Mouse (Mus musculus): ENCODE measurements around the gene Tfpi.
A peak's percentile ranks its signal among the peaks of the same experiment; 100 is the strongest.
"Not testable (repeated sequence)": the region's sequence is repeated elsewhere in the genome, so short reads cannot be mapped to it uniquely, and the experiment has no call there.

Tfpi gene

GRCm38 (mm10) chr2:84473941-84474530 is 2.5 kb downstream of the Tfpi start:
- no peak for DNase-seq

DNA sequence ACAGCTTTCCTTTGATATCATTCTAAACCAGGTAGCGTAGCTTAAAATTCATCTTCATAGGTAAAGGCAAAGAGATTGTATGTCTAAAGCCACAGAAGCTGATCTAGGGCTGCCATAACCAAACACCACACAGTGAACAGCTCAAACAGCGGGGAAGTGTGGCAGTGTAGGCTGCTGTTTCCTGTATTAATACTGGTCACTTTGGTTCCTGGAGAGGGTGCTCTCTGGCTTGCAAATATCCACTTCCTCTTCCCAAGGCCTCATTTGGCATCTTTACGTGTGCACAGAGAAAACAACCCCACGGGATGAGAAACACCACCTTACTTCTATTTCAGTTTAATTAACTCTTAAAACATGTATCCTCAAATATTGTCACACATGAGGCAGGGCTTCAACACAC is 9.2 kb downstream of the Tfpi start:
- no peak for DNase-seq

DNA sequence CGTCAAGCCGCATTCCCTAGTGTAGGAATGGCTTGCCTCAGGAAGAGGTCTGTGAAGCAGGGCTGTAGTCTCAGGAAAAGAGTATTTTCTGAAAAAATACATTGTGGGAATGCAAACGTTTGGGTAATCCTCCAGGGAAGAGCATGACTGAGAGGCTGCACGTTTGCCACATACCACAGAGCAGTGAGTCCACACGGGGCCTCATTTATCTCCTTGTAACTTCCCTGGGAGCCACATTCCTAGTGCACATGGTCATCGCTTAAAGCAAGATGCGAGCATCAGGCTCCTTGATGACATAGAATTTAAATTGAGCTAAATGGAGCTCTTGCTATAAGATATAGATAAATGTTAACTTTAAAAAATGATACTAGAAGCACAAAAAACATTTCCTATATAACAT is 11.6 kb downstream of the Tfpi start:
- no peak for DNase-seq

- no peak for DNase-seq
Observed at GRCm38 (mm10) chr2:84462411-84462810, 14.2 kb downstream of the Tfpi start.

GRCm38 (mm10) chr2:84459651-84460177 is 16.9 kb downstream of the Tfpi start:
- DNase-seq: peak; percentile 25

- no peak for DNase-seq
Observed at GRCm38 (mm10) chr2:84457221-84457620, 19.4 kb downstream of the Tfpi start.

DNA sequence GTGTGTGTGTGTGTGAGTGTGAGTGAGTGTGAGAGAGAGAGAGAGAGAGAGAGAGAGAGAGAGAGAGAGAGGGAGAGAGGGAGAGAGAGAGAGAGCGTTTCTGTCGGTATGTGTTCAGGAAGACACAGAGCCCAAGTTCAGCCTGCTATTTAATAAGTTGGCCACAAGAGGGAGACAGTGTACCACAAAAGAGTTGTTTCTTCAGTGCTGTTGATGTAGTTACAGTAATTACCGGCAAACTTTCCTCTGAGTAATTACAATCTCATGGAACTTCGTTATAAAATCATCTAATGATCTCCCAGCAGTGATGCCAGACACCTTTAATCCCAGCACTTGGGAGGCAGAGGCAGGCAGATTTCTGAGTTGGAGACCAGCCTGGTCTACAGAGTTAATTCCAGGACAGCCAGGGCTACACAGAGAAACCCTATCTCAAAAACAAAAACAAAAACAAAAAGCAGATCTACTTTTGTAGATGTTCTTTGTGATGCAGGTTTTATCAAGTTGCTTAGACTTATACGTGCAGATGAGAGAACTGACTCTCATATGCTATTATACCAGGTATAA is 21.3 kb downstream of the Tfpi start:
- peak; percentile 43 for DNase-seq

DNA sequence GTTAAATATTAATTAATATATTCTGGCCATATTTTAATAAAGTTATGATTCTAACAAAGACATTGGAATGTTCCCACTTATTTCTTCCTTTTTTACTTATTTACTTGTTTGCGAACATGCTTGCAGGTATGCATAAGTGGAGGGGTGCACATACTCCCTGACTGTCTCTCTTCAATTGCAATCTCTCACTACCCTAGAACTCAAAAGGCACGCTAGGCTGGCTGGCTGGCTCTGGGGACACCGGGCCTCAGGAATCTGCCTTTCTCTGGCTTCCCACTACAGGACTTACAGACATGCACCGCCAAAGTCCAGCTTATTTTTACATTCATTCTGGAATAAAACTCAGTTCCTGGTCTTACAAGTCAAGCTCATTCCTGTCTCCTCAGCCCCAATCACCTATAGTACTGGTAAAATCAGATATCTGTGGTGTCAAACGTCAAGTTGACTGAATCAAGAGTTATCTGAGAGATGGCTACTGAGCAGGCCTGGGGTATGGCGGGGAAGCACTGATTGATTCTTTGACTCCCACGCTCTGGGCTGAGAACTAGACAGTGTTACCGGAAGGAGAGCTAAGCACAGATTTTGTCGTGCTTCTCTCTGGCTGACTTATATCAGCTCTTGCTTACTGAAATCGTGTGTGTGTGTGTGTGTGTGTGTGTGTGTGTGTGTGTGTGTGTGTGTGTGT is 21.9 kb downstream of the Tfpi start:
- no peak for DNase-seq

GRCm38 (mm10) chr2:84454051-84454450 is 22.5 kb downstream of the Tfpi start:
- DNase-seq: no peak

GRCm38 (mm10) chr2:84445499-84445898 is 31.1 kb downstream of the Tfpi start:
- DNase-seq: no peak

- no peak for DNase-seq
Observed at GRCm38 (mm10) chr2:84441940-84442339, 34.6 kb downstream of the Tfpi start.

- DNase-seq: no peak
Observed at GRCm38 (mm10) chr2:84429724-84430123, 46.9 kb downstream of the Tfpi start.

DNA sequence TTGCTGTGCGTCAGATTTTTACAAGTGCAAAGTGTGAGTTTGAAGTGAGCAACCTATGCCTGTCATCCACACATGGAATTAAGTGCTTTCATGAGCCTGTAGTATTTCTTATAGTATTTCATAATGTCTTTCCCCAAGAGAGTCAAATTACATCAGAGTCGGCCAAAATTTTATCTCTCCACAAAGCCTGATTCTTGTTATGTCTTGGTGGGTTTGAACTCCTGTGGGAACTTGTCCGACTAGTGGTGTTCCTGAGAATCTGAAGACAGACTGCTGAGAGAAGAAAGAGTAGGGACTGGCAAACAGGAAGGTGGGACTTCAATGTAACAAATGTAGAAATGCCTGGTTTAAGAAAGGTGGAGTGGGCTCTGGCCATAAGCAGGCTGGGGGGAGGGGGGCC is 47.7 kb downstream of the Tfpi start:
- no peak for DNase-seq

- DNase-seq: no peak
Observed at GRCm38 (mm10) chr2:84426531-84426930, 50.0 kb downstream of the Tfpi start.

DNA sequence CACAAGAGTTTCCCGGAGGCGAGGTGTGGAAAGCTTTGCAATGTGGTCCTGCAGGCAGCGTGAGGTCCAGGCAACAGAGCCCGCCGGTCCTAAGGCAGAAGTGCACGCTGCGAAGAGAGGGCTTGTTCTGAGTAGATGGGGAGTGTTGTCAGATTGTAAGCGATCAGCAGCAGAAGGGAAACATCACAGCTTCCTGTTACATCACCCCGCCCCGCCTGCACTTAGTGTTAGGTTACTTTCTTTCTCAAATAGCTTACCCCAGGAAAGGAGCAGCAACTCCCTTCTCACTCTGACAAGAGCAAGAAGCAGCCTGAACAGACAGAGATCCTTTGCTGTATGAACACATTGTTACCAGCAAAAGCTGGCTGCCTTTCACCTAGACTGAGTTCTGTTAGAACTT is 51.4 kb downstream of the Tfpi start, which contains the start of gene Calcrl:
Calcrl (minus strand) TSS at position 274 of the 400 bp plus-strand sequence.
- peak; percentile 78 for DNase-seq

DNA sequence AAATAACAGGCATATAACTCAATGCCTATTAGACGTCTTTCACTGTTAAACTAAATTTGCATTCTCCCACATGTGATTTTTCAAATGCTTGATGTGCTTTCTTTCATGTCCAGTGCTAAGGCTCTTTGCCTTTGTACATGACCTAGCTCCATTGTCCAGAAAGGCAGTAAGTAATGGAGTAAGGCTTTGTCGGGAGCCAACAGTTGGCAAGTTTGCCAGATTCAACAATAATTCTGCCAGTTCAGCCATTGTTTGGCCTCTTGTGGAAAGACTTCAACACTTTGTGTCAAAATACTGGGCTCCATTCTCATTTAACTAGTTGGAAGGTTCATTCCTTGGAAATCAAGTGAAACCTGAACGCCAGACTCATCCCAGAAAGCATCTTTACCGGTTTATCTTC is 60.1 kb downstream of the Tfpi start:
- no peak for DNase-seq

DNA sequence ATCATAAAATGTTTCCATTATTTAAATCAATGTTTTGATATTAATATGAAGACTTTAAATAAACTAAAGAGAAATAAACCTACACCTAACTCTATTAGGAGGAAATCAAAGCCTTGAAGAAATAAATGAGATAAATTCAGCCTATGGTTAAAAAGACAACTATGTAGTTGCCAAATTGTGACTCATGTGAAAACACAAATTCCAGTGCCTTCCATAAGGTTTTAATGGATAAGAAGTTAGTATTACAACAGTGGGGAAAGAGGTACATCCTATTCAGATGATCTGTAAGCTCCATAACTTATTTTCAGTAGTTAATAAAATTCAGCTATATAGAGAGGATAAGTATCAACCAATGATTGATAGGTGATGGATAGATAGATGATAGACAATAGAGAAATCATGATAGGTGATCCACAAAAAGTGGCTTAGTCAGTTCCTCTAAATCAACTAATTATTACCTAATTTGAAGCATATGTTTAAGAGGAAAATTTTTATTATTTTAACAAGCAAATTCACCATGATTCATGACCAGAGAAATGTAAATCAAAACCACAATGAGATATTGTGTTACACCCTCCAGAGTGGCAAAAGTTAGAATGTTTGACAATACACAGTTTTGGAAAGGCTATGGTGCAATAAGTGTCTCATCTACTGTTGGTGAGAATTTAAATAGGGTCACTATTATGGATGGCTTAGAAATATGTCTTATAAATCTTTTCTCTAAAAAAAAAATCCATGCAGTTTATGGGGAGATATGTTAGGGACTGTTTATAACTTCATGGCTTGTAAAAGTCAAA is 66.6 kb downstream of the Tfpi start:
- DNase-seq: no peak

GRCm38 (mm10) chr2:84404834-84405233 is 71.7 kb downstream of the Tfpi start:
- no peak for DNase-seq

DNA sequence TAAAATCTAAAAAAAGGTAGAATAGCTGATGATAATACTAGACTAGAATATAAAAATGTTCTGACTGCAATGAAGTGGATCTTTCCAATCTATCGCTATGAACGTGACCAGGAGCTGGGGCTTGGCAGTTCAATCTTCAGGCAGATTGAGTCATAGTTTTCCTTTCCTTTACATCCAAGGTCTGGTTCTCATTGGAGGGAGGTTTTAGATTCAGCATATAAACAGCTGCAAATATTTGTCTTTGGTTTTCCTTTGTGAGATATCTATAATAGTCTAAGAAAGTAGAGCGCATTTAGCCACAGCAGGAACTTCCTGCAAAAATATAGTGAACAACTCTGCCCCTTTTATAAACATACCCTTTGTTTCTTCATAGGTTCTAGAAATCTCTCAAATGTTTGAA is 73.9 kb downstream of the Tfpi start:
- no peak for DNase-seq

GRCm38 (mm10) chr2:84396557-84396956 is 80.0 kb downstream of the Tfpi start:
- no peak for DNase-seq

GRCm38 (mm10) chr2:84393236-84393635 is 83.3 kb downstream of the Tfpi start:
- no peak for DNase-seq

- no peak for DNase-seq
Observed at GRCm38 (mm10) chr2:84389075-84389474, 87.5 kb downstream of the Tfpi start.

- not testable (repeated sequence) for DNase-seq
Observed at GRCm38 (mm10) chr2:84388537-84388936, 88.0 kb downstream of the Tfpi start.
